Mouse (Mus musculus) lung, adult 2 months (tissue): ENCODE results near the gene Grhl3. TPM values are rescaled to one million over a fixed set of nuclear protein-coding genes. Genes with fewer than 3 reads are reported as not detected.

Source experiments
- DNase-seq: peaks from one replicate; pipeline ENCODE4 v3.0.0; 2022
- H3K4me1 ChIP-seq: fragments of 200-500 bp; 2 replicates; pipeline ENCODE4 v1.6.1; 2011; ENCODE audit warnings: low read length; ENCODE audit not compliant: control insufficient read depth, insufficient read depth
- H3K4me3 ChIP-seq: fragments of 200-500 bp; replicated peaks from 2 replicates; pipeline ENCODE3; 2011; ENCODE audit warnings: low read depth, mild to moderate bottlenecking, control low read depth, low read length; ENCODE audit errors: extremely low read depth
- CTCF ChIP-seq: fragments of 200-500 bp; IDR thresholded peaks from 2 replicates; pipeline ENCODE4 v1.5.1; 2011; ENCODE audit warnings: mild to moderate bottlenecking, low read length, control low read depth; ENCODE audit not compliant: insufficient read depth
- POLR2A ChIP-seq: fragments of 200-500 bp; IDR thresholded peaks from 2 replicates; pipeline ENCODE4 v1.6.1; 2011; ENCODE audit warnings: low read depth, mild to moderate bottlenecking, control low read depth, low read length, borderline replicate concordance; ENCODE audit errors: extremely low read depth
- WGBS: fragments of 180-500 bp; shearing (Covaris S2); methylation state at CpG from one replicate; pipeline ENCODE4 v1.1.7; 2018; 5-methylcytosine and 5-hydroxymethylcytosine counted together
- polyA plus RNA-seq: library from polyadenylated mRNA; depleted of rRNA; stranded (reverse); fragments of >200 nt; gene quantifications from 2 replicates; pipeline ENCODE4 v1.2.3, GENCODE M21; 2012

The Grhl3 gene
- polyA plus RNA-seq, 1 experiment: 6.3 TPM

DNA sequence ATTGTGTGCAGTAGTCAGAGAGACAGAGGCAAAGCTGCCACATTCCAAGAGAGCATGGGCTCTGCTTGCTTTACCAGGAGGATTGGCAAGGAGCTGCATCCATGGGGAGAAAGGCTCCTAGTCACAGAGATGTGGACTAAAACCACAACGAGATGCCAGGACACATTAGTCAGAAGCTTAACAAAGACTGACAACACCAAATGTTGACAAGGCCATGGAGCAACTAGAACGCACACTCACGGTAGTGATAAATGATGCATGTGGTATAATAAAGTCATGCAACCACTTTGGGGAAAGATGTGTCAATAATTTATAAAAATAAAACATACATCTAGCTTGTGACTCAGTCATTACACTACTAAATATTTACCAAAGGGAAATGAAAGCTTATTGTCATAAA lies 28.1 kb upstream of the Grhl3 start:
- TF ChIP-seq POLR2A (no peak), CTCF (no peak)
- no peaks in the 10 kb centered on the region for H3K4me1 ChIP-seq
- DNase-seq: no peak
- 71% methylated on average over 3 of the region's 3 CpGs for WGBS
- H3K4me3 ChIP-seq: no peak overlapping the region

DNA sequence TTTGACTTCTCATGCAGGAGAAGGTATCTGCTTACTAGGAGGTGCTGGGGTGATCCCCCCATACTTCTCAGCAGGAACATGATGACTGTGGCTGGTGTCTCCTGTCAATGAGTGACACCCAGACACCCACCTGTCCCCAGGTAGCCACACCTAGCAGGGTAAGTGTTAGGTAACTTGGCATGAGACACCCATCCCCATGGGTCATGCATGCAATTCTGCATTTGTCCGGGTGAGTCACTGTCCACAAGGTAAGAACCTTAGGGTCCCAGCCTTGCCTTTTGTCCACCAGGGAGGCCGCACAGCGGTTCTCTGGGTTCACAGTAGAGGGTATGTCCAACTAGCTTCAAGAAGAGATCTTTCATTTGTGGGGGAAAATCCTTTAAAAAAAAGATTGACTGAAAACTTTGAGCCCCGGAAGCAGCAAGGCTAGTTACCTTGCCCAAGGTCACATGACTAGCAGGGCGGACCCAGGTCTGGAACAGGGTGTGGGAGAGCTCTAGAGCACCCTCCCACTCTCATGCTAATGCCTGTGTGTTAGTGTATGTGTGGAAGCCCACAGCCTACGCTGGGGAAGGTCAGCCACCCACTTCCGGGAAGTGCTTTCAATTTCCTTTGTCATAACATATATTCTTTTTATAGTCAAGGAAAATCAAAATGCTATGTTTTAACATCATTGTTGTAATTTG lies 26.2 kb upstream of the Grhl3 start:
- TF ChIP-seq POLR2A (no peak), CTCF (no peak)
- 72% methylated on average over 7 of the region's 7 CpGs for whole genome bisulfite sequencing
- no peak for DNase-seq
- Histone ChIP-seq H3K4me1 (no peaks in the 10 kb centered on the region), H3K4me3 (no peak overlapping the region)

DNA sequence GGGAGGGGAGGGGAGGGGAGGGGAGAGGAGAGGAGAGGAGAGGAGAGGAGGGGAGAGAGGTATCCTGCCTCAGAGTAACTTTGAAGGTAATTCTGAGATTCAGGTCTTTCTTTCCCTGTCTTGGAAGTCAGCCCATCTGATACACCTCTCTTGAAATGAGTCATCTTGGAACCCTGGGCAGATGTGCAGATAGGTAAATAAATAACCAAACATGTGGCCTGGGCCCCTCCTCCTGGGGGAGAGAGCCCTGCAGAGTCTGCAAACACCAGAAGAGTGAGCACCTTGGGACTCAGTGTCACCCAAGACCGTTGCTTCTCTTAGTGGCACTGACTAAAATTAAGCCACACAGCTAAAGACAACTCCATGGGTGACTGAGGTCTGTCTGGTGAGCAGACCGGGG lies 25.6 kb upstream of the Grhl3 start:
- Histone ChIP-seq H3K4me3 (no peak overlapping the region), H3K4me1 (no peaks in the 10 kb centered on the region)
- WGBS: 52% methylated on average over 2 of the region's 2 CpGs
- TF ChIP-seq CTCF (no peak), POLR2A (no peak)
- DNase-seq: no peak

DNA sequence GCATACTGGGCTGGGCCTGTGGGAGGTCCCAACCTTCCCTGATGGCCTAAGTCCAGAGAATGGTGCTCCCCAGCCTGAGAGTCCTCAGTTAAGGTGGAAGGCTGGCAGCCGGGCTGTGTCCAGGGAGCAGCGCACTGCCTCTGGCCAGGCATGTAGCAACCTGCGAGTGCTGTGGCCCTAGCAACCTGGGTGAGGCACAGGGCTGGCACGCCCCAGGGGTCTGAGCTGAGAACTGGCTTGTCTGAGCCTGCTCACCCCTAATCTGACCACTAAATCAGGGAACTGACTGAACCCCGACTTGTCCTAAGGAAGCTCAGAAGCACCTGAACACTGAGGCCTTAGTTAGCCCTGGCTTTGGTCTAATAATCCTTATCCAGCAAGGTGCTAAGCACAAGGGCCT lies 24.1 kb upstream of the Grhl3 start:
- Histone ChIP-seq H3K4me3 (no peak overlapping the region), H3K4me1 (no peaks in the 10 kb centered on the region)
- DNase-seq: no peak
- TF ChIP-seq POLR2A: no peak
- WGBS: 77% methylated on average over 5 of the region's 5 CpGs

DNA sequence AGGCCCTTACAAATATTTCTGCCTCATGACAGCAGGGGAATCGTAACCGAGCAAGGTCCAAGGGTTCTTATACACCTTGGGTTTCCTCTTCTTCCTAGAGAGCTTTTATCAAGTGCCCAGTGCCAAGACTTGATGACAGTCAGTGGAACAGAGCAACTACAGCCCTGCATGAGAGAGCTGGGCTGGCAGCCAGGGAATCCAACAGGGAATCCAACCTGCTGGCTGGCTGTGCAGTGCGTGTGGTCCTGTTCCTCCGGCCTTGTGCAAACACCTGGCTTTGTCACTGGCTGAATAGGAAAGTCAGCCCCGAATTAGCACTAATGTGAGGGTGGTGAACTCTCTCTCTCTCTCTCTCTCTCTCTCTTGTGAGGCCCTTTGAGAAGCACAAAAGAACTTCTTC lies 22.5 kb upstream of the Grhl3 start:
- Histone ChIP-seq H3K4me1 (no peaks in the 10 kb centered on the region), H3K4me3 (no peak overlapping the region)
- WGBS: 60% methylated on average over 5 of the region's 5 CpGs
- TF ChIP-seq POLR2A (no peak), CTCF (no peak)
- DNase-seq: no peak

DNA sequence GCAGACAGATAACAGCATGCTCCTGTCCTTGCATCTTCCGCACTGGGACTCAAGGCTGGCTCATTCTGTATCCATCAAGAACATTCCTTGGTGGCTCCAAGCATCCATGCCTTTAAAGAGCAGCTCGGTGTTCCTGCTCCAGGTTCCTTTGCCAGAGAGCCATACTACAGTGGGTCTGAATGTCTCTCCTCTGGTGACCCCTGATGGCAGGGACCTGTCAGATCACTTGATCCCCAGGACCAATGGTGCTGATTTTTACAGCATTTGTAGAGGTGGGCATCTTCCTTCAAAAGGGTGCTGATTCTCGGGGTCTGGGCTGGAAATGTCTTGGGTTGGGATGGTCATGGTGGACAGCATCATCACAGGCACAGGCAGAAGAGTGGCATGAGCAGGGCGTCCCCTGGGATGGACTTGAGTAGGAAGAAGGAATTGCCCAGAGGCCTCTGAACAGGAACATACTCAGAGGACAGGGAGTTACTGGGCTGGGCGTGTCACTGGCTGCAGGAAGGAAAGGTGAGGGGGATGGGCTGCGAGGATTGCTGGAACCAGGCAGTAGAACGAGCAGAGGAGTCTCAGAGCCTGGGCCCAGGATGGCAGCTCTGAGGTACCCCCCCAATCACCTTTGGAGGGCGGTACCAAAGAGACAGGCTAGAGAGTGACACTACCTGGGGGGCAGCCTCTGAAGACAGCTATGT lies 18.3 kb upstream of the Grhl3 start:
- no peak for DNase-seq
- WGBS: 54% methylated on average over 8 of the region's 8 CpGs
- TF ChIP-seq POLR2A (no peak), CTCF (0 out of 2 replicates have a peak, but pooled peaks have one; percentile 26)
- H3K4me3 ChIP-seq: no peak overlapping the region
- H3K4me1 ChIP-seq: no peaks in the 10 kb centered on the region

DNA sequence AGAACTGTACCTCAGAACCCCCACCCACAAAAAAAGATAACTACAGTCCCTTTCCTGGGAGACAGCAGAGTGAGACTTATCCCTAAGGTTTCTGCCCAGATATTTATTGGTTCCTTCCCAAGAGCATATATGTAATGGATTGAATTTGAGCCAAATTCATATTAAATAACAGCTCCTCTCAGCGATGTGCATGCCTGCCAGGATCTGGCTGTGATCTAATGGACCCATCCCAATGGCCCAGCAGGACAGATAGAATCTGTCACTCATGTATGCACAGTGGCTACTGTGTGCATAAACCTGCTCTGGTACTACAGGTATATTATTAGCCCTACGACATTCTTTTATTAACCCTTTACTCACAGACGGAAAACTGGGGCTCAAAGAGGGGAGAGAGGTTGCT lies 17.7 kb upstream of the Grhl3 start:
- H3K4me1 ChIP-seq: no peaks in the 10 kb centered on the region
- no peak for DNase-seq
- no peak overlapping the region for H3K4me3 ChIP-seq
- WGBS: 49% methylated on average over 3 of the region's 3 CpGs
- TF ChIP-seq CTCF: no peak
- TF ChIP-seq POLR2A: no peak

DNA sequence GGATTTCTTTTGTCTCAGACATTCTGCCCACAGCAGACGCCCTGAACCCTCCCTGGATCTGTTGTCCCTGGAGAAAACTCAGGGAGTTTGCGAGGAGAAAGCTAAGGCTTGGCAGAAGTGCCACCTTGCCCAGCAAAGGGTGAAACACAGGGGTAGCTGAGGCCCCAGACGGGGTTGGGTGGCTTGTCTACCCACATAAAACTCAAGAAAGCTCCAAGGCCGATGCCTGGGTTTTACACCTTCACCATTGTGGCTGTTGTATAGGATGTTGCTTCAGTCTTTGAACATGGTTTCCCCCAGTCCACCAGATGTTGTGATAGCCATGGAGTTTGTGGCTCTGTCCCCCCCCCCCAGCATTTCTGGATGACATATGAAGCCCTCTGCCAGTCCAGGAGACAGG lies 11.4 kb upstream of the Grhl3 start:
- no peak for TF ChIP-seq POLR2A
- TF ChIP-seq CTCF: no peak
- Histone ChIP-seq H3K4me3 (no peak overlapping the region), H3K4me1 (no peaks in the 10 kb centered on the region)
- 65% methylated on average over 4 of the region's 4 CpGs for WGBS
- DNase-seq: no peak

DNA sequence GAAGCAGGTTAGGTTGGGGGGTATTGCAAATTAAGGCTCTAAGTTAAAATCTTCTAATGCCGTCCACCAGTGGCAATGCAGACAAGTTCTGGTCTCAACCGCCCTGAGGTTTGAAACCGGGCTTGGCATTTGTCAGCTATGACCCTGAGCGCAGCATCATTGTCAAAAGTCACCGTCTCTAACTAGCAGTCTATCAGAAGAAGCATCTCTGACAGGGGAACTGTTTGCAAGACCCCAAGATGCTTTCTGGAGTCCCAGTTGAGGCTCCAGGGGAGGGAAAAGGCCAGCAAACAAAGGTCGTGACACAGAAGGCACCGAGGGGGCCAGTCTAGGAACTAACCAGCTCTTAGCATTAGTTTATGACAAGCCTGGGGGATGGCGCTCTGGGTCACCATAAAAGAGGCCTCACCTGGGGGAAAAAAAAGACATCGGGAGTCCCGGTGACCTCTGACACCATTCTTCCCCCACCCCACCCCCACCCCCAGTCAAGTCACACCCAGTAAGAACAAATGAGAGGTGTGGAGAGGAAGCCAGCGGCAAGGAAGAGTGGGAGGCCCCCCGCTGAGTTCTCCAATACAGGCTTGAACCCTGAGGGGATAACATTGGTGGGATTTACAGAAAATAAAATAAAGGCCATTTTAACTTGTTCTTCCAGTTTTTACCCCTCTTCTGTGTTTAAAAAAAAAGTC lies 7.9 kb upstream of the Grhl3 start:
- 53% methylated on average over 12 of the region's 12 CpGs for WGBS
- no peak for DNase-seq

DNA sequence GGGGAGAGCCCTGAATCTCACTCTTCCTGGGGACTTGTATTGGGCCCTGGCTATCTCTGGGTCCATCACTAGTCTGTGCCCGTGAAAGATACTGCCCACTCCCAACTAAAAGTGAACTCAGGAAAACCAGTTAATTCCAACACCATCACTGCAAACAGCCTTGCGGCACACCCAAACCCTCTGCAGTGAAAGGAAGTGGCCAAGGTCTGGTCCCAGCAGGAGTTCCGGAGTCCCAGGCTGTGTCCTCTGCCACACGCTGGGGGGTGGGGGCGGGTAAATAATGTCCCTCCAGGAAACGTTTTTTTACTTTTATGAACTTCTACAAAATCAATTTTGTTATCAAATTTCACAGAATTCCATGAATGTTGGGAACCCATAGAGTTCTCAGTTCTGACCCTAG lies 6.3 kb upstream of the Grhl3 start:
- H3K4me3 ChIP-seq: no peak overlapping the region
- no peak for DNase-seq
- H3K4me1 ChIP-seq: no peaks in the 10 kb centered on the region
- no peak for TF ChIP-seq POLR2A
- no peak for TF ChIP-seq CTCF
- 43% methylated on average over 6 of the region's 6 CpGs for WGBS

More for the DNA sequence above, 7.9 kb upstream of the Grhl3 start:
- no peak overlapping the region for H3K4me3 ChIP-seq
- H3K4me1 ChIP-seq: no peaks in the 10 kb centered on the region
- TF ChIP-seq CTCF: no peak
- no peak for TF ChIP-seq POLR2A
